Mouse (Mus musculus) gastrocnemius, postnatal 25 days (tissue): ENCODE data around the gene Astn1. TPM values are rescaled to one million over a fixed set of nuclear protein-coding genes. Genes with fewer than 3 reads are reported as not detected.

Experiments used
- DNase-seq: peaks from one replicate; pipeline ENCODE4 v3.0.0; 2022
- total RNA-seq, 2 experiments: library from RNA; stranded (reverse); gene quantifications; 1 replicate in 1 of 2; 2 replicates in 1 of 2; pipeline ENCODE4 v1.2.3; 2021

Astn1 gene
- total RNA-seq, 2 experiments from 2014 or later: 0.21 TPM; not detected in 1

- no peak for DNase-seq
These were observed 174.8 kb downstream of the Astn1 start for GRCm38 (mm10) chr1:158536867-158537266.

- DNase-seq: no peak
These were observed 183.0 kb downstream of the Astn1 start for GRCm38 (mm10) chr1:158545095-158545494.

- no peak for DNase-seq
These were observed 184.4 kb downstream of the Astn1 start for GRCm38 (mm10) chr1:158546513-158546912.

GRCm38 (mm10) chr1:158547592-158548211, 185.6 kb downstream of the Astn1 start:
- DNase-seq: no peak

GRCm38 (mm10) chr1:158548319-158548718, 186.2 kb downstream of the Astn1 start:
- no peak for DNase-seq

GRCm38 (mm10) chr1:158549616-158550015, 187.5 kb downstream of the Astn1 start:
- DNase-seq: no peak

GRCm38 (mm10) chr1:158551951-158552350, 189.9 kb downstream of the Astn1 start:
- no peak for DNase-seq

GRCm38 (mm10) chr1:158553341-158553740, 191.3 kb downstream of the Astn1 start:
- DNase-seq: no peak

- no peak for DNase-seq
These were observed 192.0 kb downstream of the Astn1 start for GRCm38 (mm10) chr1:158554020-158554505.

GRCm38 (mm10) chr1:158573168-158573567, 211.1 kb downstream of the Astn1 start:
- no peak for DNase-seq

GRCm38 (mm10) chr1:158573597-158573996, 211.5 kb downstream of the Astn1 start:
- no peak for DNase-seq

GRCm38 (mm10) chr1:158575997-158576396, 213.9 kb downstream of the Astn1 start:
- DNase-seq: no peak

- no peak for DNase-seq
These were observed 219.7 kb downstream of the Astn1 start for GRCm38 (mm10) chr1:158581806-158582205.

- DNase-seq: no peak
These were observed 226.8 kb downstream of the Astn1 start for GRCm38 (mm10) chr1:158588903-158589302.

- DNase-seq: peak; percentile 14
These were observed 234.8 kb downstream of the Astn1 start for GRCm38 (mm10) chr1:158596726-158597448.

- DNase-seq: no peak
These were observed 235.9 kb downstream of the Astn1 start for GRCm38 (mm10) chr1:158597996-158598395.

- DNase-seq: no peak
These were observed 237.4 kb downstream of the Astn1 start for GRCm38 (mm10) chr1:158599435-158599834.

GRCm38 (mm10) chr1:158603056-158603455, 241.0 kb downstream of the Astn1 start:
- no peak for DNase-seq

- DNase-seq: no peak
These were observed 242.1 kb downstream of the Astn1 start for GRCm38 (mm10) chr1:158604149-158604548.

- DNase-seq: no peak
These were observed 243.5 kb downstream of the Astn1 start for GRCm38 (mm10) chr1:158605597-158605996.

- no peak for DNase-seq
These were observed 244.3 kb downstream of the Astn1 start for GRCm38 (mm10) chr1:158606324-158606723.

GRCm38 (mm10) chr1:158607201-158607600, 245.1 kb downstream of the Astn1 start:
- no peak for DNase-seq

- no peak for DNase-seq
These were observed 253.1 kb downstream of the Astn1 start for GRCm38 (mm10) chr1:158615202-158615601.

- no peak for DNase-seq
These were observed 255.9 kb downstream of the Astn1 start for GRCm38 (mm10) chr1:158617943-158618342.
